Comparison of ENCODE assay signal across 18 mouse cellular contexts in genomic region chr6:108518552-108518951, GRCm38 (mm10).
DNase-seq lines count a peak whose midpoint lies in the region; ATAC-seq and TF ChIP-seq lines count a peak whose summit lies in the region.
"Had no signal": no experiment of that assay in that cellular context is flagged by ENCODE, and none has a peak within 500 bp of the region (broad histone marks: within the 10 kb centered on the region; RNA-seq: fewer than 3 reads in every experiment).

No protein-coding gene starts in this region.

- H3K9ac ChIP-seq in liver, postnatal 0 days (replicated peaks), result no peak overlapping the region
- H3K9ac ChIP-seq in liver, embryonic 12.5 days, result no peak overlapping the region
- 0 out of 2 replicates have a peak overlapping the region, but pooled peaks have one; percentile 4 for H3K9ac ChIP-seq in embryonic facial prominence, embryonic 14.5 days (ENCODE audit: low read depth, low read length)
- H3K9ac ChIP-seq: heart, embryonic 13.5 days; liver, embryonic 14.5 days; neural tube, embryonic 15.5 days; stomach, embryonic 15.5 days had no signal

- peak overlapping the region; percentile 23; the same call in 1 of the 2 replicates for H3K27ac ChIP-seq in liver, postnatal 0 days (ENCODE audit: low read depth)
- no peak overlapping the region for H3K27ac ChIP-seq in liver, embryonic 12.5 days
- no peak overlapping the region for H3K27ac ChIP-seq in embryonic facial prominence, embryonic 14.5 days (replicated peaks; ENCODE audit: low read depth, low read length)
- H3K27ac ChIP-seq: heart, embryonic 13.5 days; hindbrain, postnatal 0 days; liver, embryonic 14.5 days; neural tube, embryonic 15.5 days; stomach, embryonic 15.5 days had no signal

- H3K27me3 ChIP-seq in liver, postnatal 0 days (ENCODE audit: insufficient read depth, low read length), result no peaks in the 10 kb centered on the region
- H3K27me3 ChIP-seq in liver, embryonic 12.5 days (replicated peaks), result no peaks in the 10 kb centered on the region
- H3K27me3 ChIP-seq in embryonic facial prominence, embryonic 14.5 days (replicated peaks; ENCODE audit: control insufficient read depth, insufficient read depth, low read length), result no peaks in the 10 kb centered on the region
- H3K27me3 ChIP-seq: heart, embryonic 13.5 days; megakaryocyte, embryonic 14.5 days; neural tube, embryonic 15.5 days; stomach, embryonic 15.5 days had no signal

- H3K9me3 ChIP-seq in liver, postnatal 0 days (ENCODE audit: low read length), result no peaks in the 10 kb centered on the region
- H3K9me3 ChIP-seq in liver, embryonic 12.5 days (replicated peaks), result no peaks in the 10 kb centered on the region
- no peaks in the 10 kb centered on the region for H3K9me3 ChIP-seq in embryonic facial prominence, embryonic 14.5 days (ENCODE audit: control insufficient read depth, low read length)
- H3K9me3 ChIP-seq: heart, embryonic 13.5 days; megakaryocyte, embryonic 14.5 days; neural tube, embryonic 15.5 days; stomach, embryonic 15.5 days had no signal

- intact Hi-C loops in gastrocnemius, postnatal 14 days (cut with DNase I; ENCODE audit: low total_unique reads), result no loop called here

- H3K4me3 ChIP-seq in liver, postnatal 0 days (ENCODE audit: low read depth, low read length), result no peak overlapping the region
- no peak overlapping the region for H3K4me3 ChIP-seq in liver, embryonic 12.5 days
- H3K4me3 ChIP-seq in embryonic facial prominence, embryonic 14.5 days (ENCODE audit: low read depth, low read length), result no peak overlapping the region
- H3K4me3 ChIP-seq: heart, embryonic 13.5 days; megakaryocyte, embryonic 14.5 days; neural tube, embryonic 15.5 days; stomach, embryonic 15.5 days had no signal

- TF ChIP-seq CTCF in liver, postnatal 0 days (IDR thresholded peaks at IDR 0.05; ENCODE audit: low read depth), result no peak

- peaks cover 4% of the 10 kb centered on the region; the same call in 1 of the 2 replicates for H3K36me3 ChIP-seq in liver, postnatal 0 days (replicated peaks; ENCODE audit: insufficient read depth, low read length)
- H3K36me3 ChIP-seq in liver, embryonic 12.5 days, result peaks cover 13% of the 10 kb centered on the region; the same call in 1 of the 2 replicates
- peaks cover 5% of the 10 kb centered on the region; the same call in 1 of the 2 replicates for H3K36me3 ChIP-seq in embryonic facial prominence, embryonic 14.5 days (ENCODE audit: control insufficient read depth, insufficient read depth, low read length)
- H3K36me3 ChIP-seq: neural tube, embryonic 15.5 days; stomach, embryonic 15.5 days had no signal

- DNase-seq in gastrocnemius, postnatal 14 days, result peak; percentile 3
- no peak for DNase-seq in gastrocnemius, adult 8-10 months (ENCODE audit: low spot score in 2 of 2)
- DNase-seq in liver, postnatal 0 days, result no peak
- DNase-seq in R1 (ENCODE audit: low read depth, low spot score), result peak; percentile 14
- peak; percentile 36 for DNase-seq in embryonic facial prominence, embryonic 14.5 days (ENCODE audit: low spot score)
- DNase-seq in adrenal gland, postnatal 36 days, result no peak
- DNase-seq: cerebellum, postnatal 10 days; heart, postnatal 4 days; kidney, postnatal 4 days; lung, postnatal 10 days; retina, postnatal 1 day had no signal

- no peak for ATAC-seq in liver, postnatal 0 days
- no peak for ATAC-seq in liver, embryonic 12.5 days
- 0 out of 2 replicates have a peak, but pooled peaks have one; percentile 57 for ATAC-seq in embryonic facial prominence, embryonic 14.5 days (ENCODE audit: low read depth)
- ATAC-seq: hindbrain, postnatal 0 days had no signal

- no peak for TF ChIP-seq EP300 in liver, postnatal 0 days (IDR thresholded peaks at IDR 0.05; ENCODE audit: low read depth)

- peaks cover 25% of the 10 kb centered on the region for H3K4me1 ChIP-seq in liver, postnatal 0 days (ENCODE audit: insufficient read depth)
- peaks cover 22% of the 10 kb centered on the region for H3K4me1 ChIP-seq in liver, embryonic 12.5 days
- no peaks in the 10 kb centered on the region for H3K4me1 ChIP-seq in embryonic facial prominence, embryonic 14.5 days (ENCODE audit: control insufficient read depth, insufficient read depth, low read length)

- H3K4me2 ChIP-seq in liver, postnatal 0 days (ENCODE audit: low read depth, low read length), result no peak overlapping the region
- H3K4me2 ChIP-seq in liver, embryonic 12.5 days, result no peak overlapping the region
- H3K4me2 ChIP-seq in embryonic facial prominence, embryonic 14.5 days (ENCODE audit: low read depth, low read length), result no peak overlapping the region
- H3K4me2 ChIP-seq: heart, embryonic 13.5 days; neural tube, embryonic 15.5 days; stomach, embryonic 15.5 days had no signal

- 77% methylated on average over 14 of the region's 14 CpGs for WGBS in liver, postnatal 0 days (ENCODE audit: insufficient replicate concordance)
- 76% methylated on average over 14 of the region's 14 CpGs for WGBS in liver, embryonic 12.5 days (ENCODE audit: insufficient replicate concordance)
- 49% methylated on average over 14 of the region's 14 CpGs for WGBS in embryonic facial prominence, embryonic 14.5 days

Comparison
In these comparisons a context has a peak if more than half of its experiments do, and no peak if none do; other contexts are left out.
1. DNase-seq: peak in gastrocnemius, postnatal 14 days (single experiment), R1 (single experiment) and embryonic facial prominence, embryonic 14.5 days (single experiment); none in gastrocnemius, adult 8-10 months (0 of 2), liver, postnatal 0 days (single experiment) and adrenal gland, postnatal 36 days (0 of 2).